Mouse (Mus musculus) Patski (cell line): ENCODE results near the gene Dnajc12. TPM values are rescaled to one million over a fixed set of nuclear protein-coding genes. Genes with fewer than 3 reads are reported as not detected.
A peak's percentile ranks its signal among the peaks of the same experiment; 100 is the strongest.

Experiments used
- ATAC-seq: fragments of 100-300 bp; one replicate; pipeline ENCODE4 v1.8.0; 2021
- CTCF ChIA-PET: fragments of 350-600 bp; sonication (Branson Sonifier 250); formaldehyde crosslinking; loops from one replicate; lab custom pipeline; 2022; ENCODE audit warnings: inconsistent platforms; lab: Charles Lee
- POLR2A ChIA-PET: fragments of 350-600 bp; sonication (Branson Sonifier 250); formaldehyde crosslinking; loops from one replicate; lab custom pipeline; 2022; ENCODE audit warnings: antibody characterized with exemption, inconsistent platforms; lab: Charles Lee
- DNase-seq: peaks from one replicate; pipeline ENCODE4 v3.0.0-alpha.2; 2011; ENCODE audit warnings: low read depth, low spot score
- H3K27me3 ChIP-seq: fragments of 371-371 bp; one replicate; pipeline ENCODE4 v1.5.1; 2021
- CTCF ChIP-seq: fragments of 100-300 bp; IDR thresholded peaks from one replicate; pipeline ENCODE4 v1.5.1; 2021
- in situ Hi-C: fragments of 300-500 bp; cut with MboI; formaldehyde crosslinking; loops from 3 replicates; pipeline ENCODE4 v1.11.1; 2018; ENCODE audit warnings: low pct_unique_long_range_greater_than_20kb, mixed read lengths
- polyA plus RNA-seq: library from polyadenylated mRNA; unstranded; gene quantifications from one replicate; pipeline ENCODE4 v1.2.3, GENCODE M21; 2021

Gene Dnajc12
- polyA plus RNA-seq, 1 experiment from 2014 or later, result 17.4 TPM

GRCm38 (mm10) chr10:63455110-63455878 is 73.1 kb downstream of the Dnajc12 start:
- peak; percentile 54 for DNase-seq
- in situ Hi-C loops, result no loop called here
- ChIA-PET POLR2A (no interaction called here), CTCF (interaction anchor here (0.6 to 1.6 kb wide), 3 partner anchors 27 to 572 kb away, joined by 3 to 9 read pairs (median 4); no protein-coding TSS in a partner anchor)
- H3K27me3 ChIP-seq, result no peaks in the 10 kb centered on the region
- peak; percentile 40 for TF ChIP-seq CTCF
- peak; percentile 79 for ATAC-seq

- TF ChIP-seq CTCF, result no peak
- DNase-seq (no peak), ATAC-seq (no peak)
- in situ Hi-C loops, result no loop called here
- ChIA-PET CTCF (interaction anchor here (1.0 to 1.5 kb wide), 2 partner anchors 11 to 149 kb away, joined by 3 read pairs; no protein-coding TSS in a partner anchor), POLR2A (interaction anchor here (1.0 kb wide), 1 partner anchor 28 kb away, joined by 3 read pairs; the partner anchor contains the start of gene Ctnna3)
- no peaks in the 10 kb centered on the region for H3K27me3 ChIP-seq
Observed at GRCm38 (mm10) chr10:63457292-63458128, 75.3 kb downstream of the Dnajc12 start.

Other genes with a start within 250 kb of the Dnajc12 start
- not detected for gene Mypn, start 178.5 kb upstream of the Dnajc12 start, polyA plus RNA-seq
- gene Herc4, start 138.6 kb upstream of the Dnajc12 start, polyA plus RNA-seq, result 38.6 TPM
- 11.6 TPM for gene Sirt1, start 739 bp upstream of the Dnajc12 start, polyA plus RNA-seq
- gene Gm7075, start 39.3 kb downstream of the Dnajc12 start, polyA plus RNA-seq, result not detected
- not detected for gene Ctnna3, start 47.7 kb downstream of the Dnajc12 start, polyA plus RNA-seq